Mouse (Mus musculus) CH12.LX (cell line): Measurements from ENCODE around the gene Snx10.

Experiments used
- BHLHE40 ChIP-seq: IDR thresholded peaks from 2 replicates; pipeline ENCODE4 v1.6.1; 2011; ENCODE audit warnings: mild to moderate bottlenecking, low read depth, low read length, improper control_type of control experiment
- CTCF ChIP-seq, 2 experiments: IDR thresholded peaks in 1 of 2; conservative IDR thresholded peaks in 1 of 2; 2 replicates each; pipeline ENCODE4 v1.5.1; 2011 to 2012; ENCODE audit warnings: low read depth in 2 of 2, low read length in 2 of 2, improper control_type of control experiment in 1 of 2, inconsistent platforms in 1 of 2, mild to moderate bottlenecking in 1 of 2, moderate library complexity in 1 of 2
- EP300 ChIP-seq: IDR thresholded peaks from 2 replicates; pipeline ENCODE4 v1.6.1; 2011; ENCODE audit warnings: low read length, improper control_type of control experiment
- HCFC1 ChIP-seq: IDR thresholded peaks from 2 replicates; pipeline ENCODE4 v1.6.1; 2012; ENCODE audit warnings: low read depth, mild to moderate bottlenecking, inconsistent platforms, low read length, improper control_type of control experiment
- RAD21 ChIP-seq: IDR thresholded peaks from 2 replicates; pipeline ENCODE4 v1.6.1; 2011; ENCODE audit warnings: low read depth, mild to moderate bottlenecking, low read length, improper control_type of control experiment, moderate library complexity
- TCF12 ChIP-seq: IDR thresholded peaks from 2 replicates; pipeline ENCODE4 v1.6.1; 2014; ENCODE audit warnings: low read depth, mild to moderate bottlenecking, inconsistent platforms, low read length, improper control_type of control experiment
- UBTF ChIP-seq: IDR thresholded peaks from 2 replicates; pipeline ENCODE4 v1.6.1; 2012; ENCODE audit warnings: low read depth, mild to moderate bottlenecking, inconsistent platforms, low read length, improper control_type of control experiment, moderate library complexity

- TF ChIP-seq CTCF (conservative IDR thresholded peaks at IDR 0.05 in 1 of 2, IDR thresholded peaks at IDR 0.05 in 1 of 2; ENCODE audit: low read depth in 2 of 2, low read length in 2 of 2) (no peak), UBTF (no peak), RAD21 (no peak), TCF12 (no peak), BHLHE40 (no peak), EP300 (no peak), HCFC1 (no peak)
Measured at GRCm38 (mm10) chr6:51497321-51498111, 26.2 kb upstream of the Snx10 start.
